Mouse (Mus musculus) heart, postnatal 36 days (tissue): Measurements from ENCODE around the gene Slc44a4. TPM values are rescaled to one million over a fixed set of nuclear protein-coding genes. Genes with fewer than 3 reads are reported as not detected.
"Not testable (repeated sequence)": the region's sequence is repeated elsewhere in the genome, so short reads cannot be mapped to it uniquely, and the experiment has no call there.

Experiments
- DNase-seq, 2 experiments: peaks; one replicate each; pipeline ENCODE4 v3.0.0; 2021 to 2022
- intact Hi-C: fragments of 180-260 bp; cut with DNase I; formaldehyde crosslinking; loops from one replicate; pipeline ENCODE4 v1.15.1; 2025
- total RNA-seq, 2 experiments: library from RNA; stranded (reverse); gene quantifications; 2 replicates each; pipeline ENCODE4 v1.2.3; 2021

Gene Slc44a4
- total RNA-seq, 2 experiments from 2014 or later, result not detected

DNA sequence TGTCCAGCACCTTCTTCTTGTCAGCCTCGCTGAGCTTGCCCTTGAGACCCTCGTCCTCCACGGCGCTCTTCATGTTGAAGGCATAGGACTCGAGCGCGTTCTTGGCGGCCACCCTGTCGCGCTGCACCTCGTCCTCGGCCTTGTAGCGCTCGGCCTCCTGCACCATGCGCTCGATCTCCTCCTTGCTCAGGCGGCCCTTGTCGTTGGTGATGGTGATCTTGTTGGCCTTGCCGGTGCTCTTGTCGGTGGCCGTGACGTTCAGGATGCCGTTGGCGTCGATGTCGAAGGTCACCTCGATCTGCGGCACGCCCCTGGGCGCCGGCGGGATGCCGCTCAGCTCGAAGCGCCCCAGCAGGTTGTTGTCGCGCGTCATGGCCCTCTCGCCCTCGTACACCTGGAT, 43.0 kb downstream of the Slc44a4 start:
- DNase-seq, intact Hi-C loops: not testable (repeated sequence)

DNA sequence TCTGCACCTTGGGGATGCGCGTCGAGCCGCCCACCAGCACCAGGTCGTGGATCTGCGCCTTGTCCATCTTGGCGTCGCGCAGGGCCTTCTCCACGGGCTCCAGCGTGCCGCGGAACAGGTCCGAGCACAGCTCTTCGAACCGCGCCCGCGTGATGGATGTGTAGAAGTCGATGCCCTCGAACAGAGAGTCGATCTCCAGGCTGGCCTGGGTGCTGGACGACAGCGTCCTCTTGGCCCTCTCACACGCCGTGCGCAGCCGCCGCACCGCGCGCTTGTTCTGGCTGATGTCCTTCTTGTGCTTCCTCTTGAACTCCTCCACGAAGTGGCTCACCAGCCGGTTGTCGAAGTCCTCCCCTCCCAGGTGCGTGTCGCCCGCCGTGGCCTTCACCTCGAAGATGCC, 43.7 kb downstream of the Slc44a4 start:
- intact Hi-C loops, result not testable (repeated sequence)

DNA sequence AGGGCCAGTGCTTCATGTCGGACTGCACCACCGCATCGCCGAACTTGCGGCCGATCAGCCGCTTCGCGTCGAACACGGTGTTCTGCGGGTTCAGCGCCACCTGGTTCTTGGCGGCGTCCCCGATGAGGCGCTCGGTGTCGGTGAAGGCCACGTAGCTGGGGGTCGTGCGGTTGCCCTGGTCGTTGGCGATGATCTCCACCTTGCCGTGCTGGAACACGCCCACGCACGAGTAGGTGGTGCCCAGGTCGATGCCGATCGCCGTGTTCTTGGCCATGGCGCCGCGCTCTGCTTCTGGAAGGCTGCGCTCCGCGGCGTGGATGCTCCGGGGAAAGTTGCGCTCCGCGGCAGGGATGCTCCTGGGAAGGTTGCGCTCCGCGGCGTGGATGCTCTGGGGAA, 44.5 kb downstream of the Slc44a4 start:
- intact Hi-C loops, DNase-seq: not testable (repeated sequence)

More for the DNA sequence above, 43.7 kb downstream of the Slc44a4 start:
- DNase-seq, result not testable (repeated sequence)

DNA sequence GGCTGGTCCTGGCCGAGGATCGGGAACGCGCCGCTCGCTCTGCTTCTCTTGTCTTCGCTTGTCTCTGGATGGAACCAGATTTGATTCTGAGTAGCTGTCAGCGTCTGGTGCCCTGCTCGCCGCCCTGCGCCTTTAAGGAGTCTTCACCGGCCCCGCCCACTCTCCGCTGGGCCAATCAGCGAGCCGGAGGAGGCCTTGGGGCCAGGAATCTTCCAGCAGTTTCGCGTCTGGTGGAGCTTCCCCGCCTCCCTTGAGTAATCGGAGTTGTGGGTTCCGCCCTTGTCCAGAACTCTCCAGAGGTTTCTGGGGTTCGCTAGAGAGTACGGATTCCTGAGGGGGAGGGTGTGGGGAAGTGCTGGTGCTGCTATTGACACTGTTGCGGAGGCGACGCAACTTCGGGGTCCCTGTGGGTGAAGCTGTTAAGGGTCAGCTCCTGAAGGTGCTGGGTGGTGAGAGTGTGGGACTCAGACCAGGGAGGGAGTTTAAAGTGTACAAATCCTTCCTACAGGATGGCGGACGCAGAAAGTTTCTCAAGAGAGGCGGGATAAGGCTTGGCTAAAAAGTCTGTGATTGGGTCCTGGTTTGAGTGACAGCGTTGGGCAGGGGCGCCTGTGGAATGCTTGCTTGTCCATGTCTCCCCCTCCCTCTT, 45.0 kb downstream of the Slc44a4 start, which contains the start of gene Hspa1b:
Gene Hspa1b (minus strand): TSS at position 109 of the 649 bp plus-strand sequence.
- intact Hi-C loops, result not testable (repeated sequence)
- DNase-seq, result peak; percentile 94

- intact Hi-C loops, result no loop called here
- peak in 1 of 2 experiments; percentile 54 for DNase-seq
Observed at GRCm38 (mm10) chr17:34959881-34960515, 45.7 kb downstream of the Slc44a4 start.

GRCm38 (mm10) chr17:34960702-34961493, 46.6 kb downstream of the Slc44a4 start:
- intact Hi-C loops, result no loop called here
- DNase-seq, result no peak

GRCm38 (mm10) chr17:34962125-34962524, 47.9 kb downstream of the Slc44a4 start:
- intact Hi-C loops, result no loop called here

GRCm38 (mm10) chr17:34962841-34963240, 48.6 kb downstream of the Slc44a4 start:
- DNase-seq, result no peak
- intact Hi-C loops, result no loop called here

More at GRCm38 (mm10) chr17:34962125-34962524, 47.9 kb downstream of the Slc44a4 start:
- no peak for DNase-seq

DNA sequence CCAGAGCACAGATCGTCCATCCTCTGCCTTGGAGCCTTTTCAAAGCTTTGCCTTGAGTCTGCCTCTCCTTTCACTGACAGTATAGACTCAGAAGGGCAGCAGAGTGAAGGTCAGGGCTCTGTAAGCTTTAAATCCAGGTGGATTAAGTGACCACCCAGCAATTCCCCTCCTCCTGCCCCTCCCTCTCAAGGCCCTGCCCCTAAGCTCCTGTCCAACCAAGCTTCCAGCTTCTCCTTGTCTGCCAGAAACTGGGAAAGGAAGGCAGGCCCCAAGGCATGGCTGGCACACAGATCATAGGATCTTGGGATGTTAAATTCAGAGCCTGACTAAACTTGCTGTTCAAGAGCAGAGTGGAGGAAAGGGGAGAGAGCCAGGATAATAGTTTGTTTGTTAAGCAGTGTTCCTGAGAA, 50.4 kb downstream of the Slc44a4 start:
- no peak for DNase-seq
- intact Hi-C loops, result no loop called here

- DNase-seq, result no peak
- intact Hi-C loops, result no loop called here
Observed at GRCm38 (mm10) chr17:34965627-34966026, 51.4 kb downstream of the Slc44a4 start.

DNA sequence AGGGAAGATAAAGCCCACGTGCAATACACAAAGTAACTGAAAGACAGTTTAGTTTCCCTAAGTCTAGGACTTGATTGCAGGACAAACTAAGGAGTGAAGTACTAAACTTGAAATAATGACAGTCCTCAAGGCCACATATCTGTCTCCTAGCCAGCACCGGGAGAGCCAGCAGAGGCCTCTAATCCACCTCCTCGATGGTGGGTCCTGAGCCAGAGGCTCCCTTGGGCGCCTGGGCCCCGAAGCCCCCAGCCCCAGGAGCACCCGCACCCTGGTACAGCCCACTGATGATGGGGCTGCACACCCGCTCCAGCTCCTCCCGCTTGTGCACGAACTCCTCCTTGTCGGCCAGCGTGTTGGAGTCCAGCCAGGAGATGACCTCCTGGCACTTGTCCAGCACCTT, 55.6 kb downstream of the Slc44a4 start, which contains the start of gene Gm20481:
Gene Gm20481 (plus strand): TSS at position 91 of the 400 bp plus-strand sequence.
- intact Hi-C loops, DNase-seq: not testable (repeated sequence)

GRCm38 (mm10) chr17:34970850-34971249, 56.6 kb downstream of the Slc44a4 start:
- DNase-seq, intact Hi-C loops: not testable (repeated sequence)

GRCm38 (mm10) chr17:34971694-34972068, 57.4 kb downstream of the Slc44a4 start:
- intact Hi-C loops, DNase-seq: not testable (repeated sequence)

- peak; percentile 91 to 93 for DNase-seq
- intact Hi-C loops, result not testable (repeated sequence)
Observed at GRCm38 (mm10) chr17:34972069-34972749, 57.9 kb downstream of the Slc44a4 start, which contains the start of the genes Hspa1a and Hspa1l. TSS of gene Hspa1a (minus strand) at chr17:34972156. TSS of gene Hspa1l (plus strand) at chr17:34972703.

DNA sequence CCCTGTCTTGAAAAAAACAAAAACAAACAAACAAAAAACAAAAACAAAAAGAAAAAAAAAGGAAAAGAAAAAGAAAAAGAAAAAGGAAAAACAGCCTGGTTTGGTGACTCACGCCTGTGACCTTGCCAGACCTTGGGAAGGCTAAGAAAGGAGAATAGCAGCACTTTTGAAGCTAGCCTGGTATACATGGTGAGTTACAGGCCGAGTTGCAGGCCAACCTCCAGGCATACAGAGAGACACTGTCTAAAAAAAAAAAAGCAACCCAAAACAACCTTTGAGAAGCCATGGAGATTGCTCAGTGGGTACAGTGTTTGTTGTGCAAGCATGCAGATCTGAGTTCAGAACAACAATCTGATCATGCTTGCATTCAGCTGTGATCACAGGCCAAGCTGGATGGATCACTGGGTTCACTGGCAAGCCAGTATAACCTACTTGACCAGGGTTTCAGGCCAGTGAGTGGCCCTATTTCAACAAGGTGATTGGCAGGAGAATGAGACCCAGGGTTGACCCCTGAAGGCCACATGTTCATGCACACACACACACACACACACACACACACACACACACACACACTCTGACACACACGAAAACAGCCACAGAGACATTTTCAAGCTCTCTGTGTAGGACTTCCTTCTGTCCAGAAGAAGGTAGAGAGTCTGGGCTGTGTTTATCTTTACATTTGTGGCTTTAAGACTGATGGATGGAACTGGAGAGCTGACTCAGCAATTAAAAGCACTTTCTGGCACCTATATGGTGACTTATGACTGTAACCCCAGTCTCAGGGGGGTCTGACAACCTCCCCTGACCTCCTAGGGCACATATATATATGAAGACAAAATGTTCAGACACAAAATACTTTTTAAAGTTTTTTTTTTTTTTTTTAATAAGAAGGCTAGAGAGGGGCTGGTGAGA, 61.6 kb downstream of the Slc44a4 start:
- DNase-seq, result no peak
- intact Hi-C loops, result no loop called here

DNA sequence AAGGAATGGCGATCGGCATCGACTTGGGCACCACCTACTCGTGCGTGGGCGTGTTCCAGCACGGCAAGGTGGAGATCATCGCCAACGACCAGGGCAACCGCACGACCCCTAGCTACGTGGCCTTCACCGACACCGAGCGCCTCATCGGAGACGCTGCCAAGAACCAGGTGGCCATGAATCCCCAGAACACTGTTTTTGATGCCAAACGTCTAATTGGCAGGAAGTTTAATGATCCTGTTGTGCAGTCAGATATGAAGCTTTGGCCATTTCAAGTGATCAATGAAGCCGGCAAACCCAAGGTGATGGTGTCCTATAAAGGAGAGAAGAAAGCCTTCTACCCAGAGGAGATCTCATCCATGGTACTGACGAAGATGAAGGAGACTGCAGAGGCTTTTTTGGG, 62.7 kb downstream of the Slc44a4 start:
- DNase-seq, result no peak
- intact Hi-C loops, result no loop called here

- intact Hi-C loops, result loop anchor here (1.0 kb wide), 1 partner anchor 23 kb away; no protein-coding TSS in a partner anchor
Observed at GRCm38 (mm10) chr17:34978239-34978638, 64.0 kb downstream of the Slc44a4 start.

DNA sequence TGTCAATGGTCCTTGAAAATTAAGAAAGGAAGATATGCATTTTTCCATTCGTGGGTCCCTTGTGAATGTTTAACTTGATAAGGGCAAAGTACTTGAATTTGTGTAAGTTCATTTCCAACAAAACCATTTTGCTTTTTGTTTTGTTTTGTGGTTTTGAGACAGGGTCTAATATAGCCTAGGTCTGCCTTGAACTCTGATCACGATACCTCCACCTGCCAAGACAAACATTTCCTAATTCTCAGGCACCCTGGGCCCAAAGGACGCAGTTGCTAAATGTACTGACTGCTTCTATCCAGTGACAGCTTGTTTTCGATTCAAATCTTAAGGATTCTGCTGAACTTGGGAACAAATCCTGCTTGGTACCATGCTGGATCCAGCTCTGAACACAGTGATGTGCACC, 65.4 kb downstream of the Slc44a4 start:
- DNase-seq, result no peak
- intact Hi-C loops, result loop anchor here (10.0 kb wide), 1 partner anchor 45 kb away; the partner anchor contains the start of gene Neu1

More at GRCm38 (mm10) chr17:34978239-34978638, 64.0 kb downstream of the Slc44a4 start:
- no peak for DNase-seq
